Comparison of ENCODE assay signal across 9 mouse cellular contexts in the genomic region with DNA sequence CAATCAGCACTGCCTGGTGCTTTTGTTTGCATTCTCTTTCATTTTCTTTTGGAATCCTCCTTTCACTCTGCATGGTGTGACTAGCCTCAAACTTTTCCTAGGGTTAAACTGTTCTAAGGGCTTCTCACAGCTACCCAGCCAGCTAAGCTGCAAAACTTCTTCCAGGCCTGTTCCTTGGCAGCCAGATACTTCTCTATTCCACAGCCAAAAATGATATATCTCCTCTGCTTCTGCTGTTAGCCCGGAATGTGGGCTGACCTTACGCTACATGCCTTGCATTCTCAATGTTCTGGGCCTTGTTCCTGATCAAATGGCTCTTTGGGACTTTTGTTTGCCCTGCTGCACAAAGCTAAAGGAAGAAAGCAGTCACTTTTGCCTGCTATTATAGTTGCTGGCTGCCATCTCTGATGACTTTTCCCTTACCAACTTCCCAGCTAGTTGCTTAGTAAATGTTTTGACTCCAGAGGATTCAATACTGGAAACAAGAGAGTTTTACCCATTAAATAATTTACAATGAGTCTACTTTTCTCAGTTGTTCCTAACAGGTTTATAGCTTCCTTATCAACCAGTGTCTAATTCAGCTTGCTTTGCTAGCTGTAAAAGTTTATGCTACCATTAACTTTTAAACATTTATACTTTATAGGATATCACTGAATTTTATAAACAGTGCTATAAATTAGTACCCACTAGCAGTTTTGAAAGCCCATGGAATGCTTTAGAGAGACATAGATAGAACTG.
DNase-seq lines count a peak whose midpoint lies in the region; ATAC-seq and TF ChIP-seq lines count a peak whose summit lies in the region.
"Had no signal": no experiment of that assay in that cellular context is flagged by ENCODE, and none has a peak within 500 bp of the region (broad histone marks: within the 10 kb centered on the region; RNA-seq: fewer than 3 reads in every experiment).

No protein-coding gene starts in this region.

- peak overlapping the region; percentile 65 for H3K27ac ChIP-seq in heart, embryonic 12.5 days (ENCODE audit: poor library complexity, severe bottlenecking)
- H3K27ac ChIP-seq in midbrain, postnatal 0 days (ENCODE audit: low read depth, low read length) = no peak overlapping the region
- H3K27ac ChIP-seq in forebrain, embryonic 10.5 days = no peak overlapping the region
- H3K27ac ChIP-seq: macrophage had no signal

- DNase-seq in cerebellum, adult 11-12 months = peak; percentile 8
- DNase-seq in cerebellum, adult 18-20 months = no peak
- peak; percentile 18 for DNase-seq in adrenal gland, postnatal 14 days
- peak; percentile 2 to 16 for DNase-seq in kidney, adult 8-10 months
- DNase-seq in midbrain, postnatal 0 days (ENCODE audit: low spot score) = peak; percentile 74
- no peak for DNase-seq in T-cell, adult 2 months (ENCODE audit: low spot score)
- no peak for DNase-seq in forebrain, embryonic 10.5 days (ENCODE audit: extremely low spot score, low spot score)

- no peaks in the 10 kb centered on the region for H3K27me3 ChIP-seq in heart, embryonic 12.5 days (replicated peaks)
- peaks cover 15% of the 10 kb centered on the region; the same call in 1 of the 2 replicates for H3K27me3 ChIP-seq in midbrain, postnatal 0 days (ENCODE audit: insufficient read depth, low read length)
- H3K27me3 ChIP-seq in forebrain, embryonic 10.5 days (ENCODE audit: poor library complexity, severe bottlenecking) = peaks cover 66% of the 10 kb centered on the region

- H3K9ac ChIP-seq in heart, embryonic 12.5 days = no peak overlapping the region
- no peak overlapping the region for H3K9ac ChIP-seq in midbrain, postnatal 0 days (replicated peaks; ENCODE audit: low read length, poor library complexity, severe bottlenecking)

- no peak for ATAC-seq in heart, embryonic 12.5 days (ENCODE audit: insufficient number of reproducible peaks, low FRiP score)
- no peak for ATAC-seq in midbrain, postnatal 0 days (ENCODE audit: low FRiP score)

- peaks cover 24% of the 10 kb centered on the region for H3K4me1 ChIP-seq in heart, embryonic 12.5 days (replicated peaks)
- H3K4me1 ChIP-seq in midbrain, postnatal 0 days (ENCODE audit: insufficient read depth, low read length) = no peaks in the 10 kb centered on the region
- H3K4me1 ChIP-seq in forebrain, embryonic 10.5 days = peaks cover 20% of the 10 kb centered on the region

- WGBS in heart, embryonic 12.5 days = 13% methylated on average over 2 of the region's 2 CpGs
- WGBS in midbrain, postnatal 0 days = 30% methylated on average over 2 of the region's 2 CpGs
- 15% methylated on average over 2 of the region's 2 CpGs for WGBS in forebrain, embryonic 10.5 days

- no peak for TF ChIP-seq CTCF in midbrain, postnatal 0 days (IDR thresholded peaks at IDR 0.05)

- no peaks in the 10 kb centered on the region; the same call in 1 of the 2 replicates for H3K9me3 ChIP-seq in heart, embryonic 12.5 days (replicated peaks)
- H3K9me3 ChIP-seq in midbrain, postnatal 0 days (ENCODE audit: low read length) = no peaks in the 10 kb centered on the region
- 0 out of 2 replicates have a peak, but pooled peaks cover 5% of the 10 kb centered on the region for H3K9me3 ChIP-seq in forebrain, embryonic 10.5 days

- no peak overlapping the region for H3K4me3 ChIP-seq in heart, embryonic 12.5 days
- no peak overlapping the region for H3K4me3 ChIP-seq in midbrain, postnatal 0 days (ENCODE audit: low read depth, low read length)
- no peak overlapping the region for H3K4me3 ChIP-seq in forebrain, embryonic 10.5 days

- H3K36me3 ChIP-seq in heart, embryonic 12.5 days = peaks cover 5% of the 10 kb centered on the region; the same call in 1 of the 2 replicates
- no peaks in the 10 kb centered on the region for H3K36me3 ChIP-seq in midbrain, postnatal 0 days (ENCODE audit: insufficient read depth, low read length)
- no peaks in the 10 kb centered on the region for H3K36me3 ChIP-seq in forebrain, embryonic 10.5 days (replicated peaks)

- peak overlapping the region; percentile 11; the same call in 1 of the 2 replicates for H3K4me2 ChIP-seq in heart, embryonic 12.5 days
- no peak overlapping the region for H3K4me2 ChIP-seq in midbrain, postnatal 0 days (ENCODE audit: low read depth, low read length, poor library complexity, severe bottlenecking)

Comparison
In these comparisons a context has a peak if more than half of its experiments do, and no peak if none do; other contexts are left out.
1. DNase-seq: peak in cerebellum, adult 11-12 months (single experiment), adrenal gland, postnatal 14 days (single experiment), kidney, adult 8-10 months (2 of 2) and midbrain, postnatal 0 days (single experiment); none in cerebellum, adult 18-20 months (0 of 2), T-cell, adult 2 months (single experiment) and forebrain, embryonic 10.5 days (single experiment).